Mouse (Mus musculus): ENCODE results near the gene Dazap1.

The Dazap1 gene

GRCm38 (mm10) chr10:80261585-80261968, 291 bp downstream of the Dazap1 start:
- Histone ChIP-seq H3K4me1 (replicated peaks; ENCODE audit: low read depth, low read length) (peaks cover 67% of the 10 kb centered on the region), H3K9me3 (ENCODE audit: low read length) (no peaks in the 10 kb centered on the region), H3K27me3 (ENCODE audit: insufficient read depth, low read length) (peaks cover 17% of the 10 kb centered on the region), H3K36me3 (ENCODE audit: insufficient read depth, low read length) (peaks cover 35% of the 10 kb centered on the region), H3K4me3 (replicated peaks; ENCODE audit: low read length) (peak overlapping the region; percentile 80)
- TF ChIP-seq POU5F1 (IDR thresholded peaks at IDR 0.05; ENCODE audit: borderline replicate concordance, low read length) (no peak), CTCF (conservative IDR thresholded peaks at IDR 0.05; ENCODE audit: low read length) (no peak), NANOG (IDR thresholded peaks at IDR 0.05; ENCODE audit: borderline replicate concordance, low read length) (no peak)

GRCm38 (mm10) chr10:80262169-80262568, 883 bp downstream of the Dazap1 start:
- Histone ChIP-seq H3K4me1 (replicated peaks; ENCODE audit: low read depth, low read length) (peaks cover 67% of the 10 kb centered on the region), H3K4me3 (replicated peaks; ENCODE audit: low read length) (peak overlapping the region; percentile 80), H3K36me3 (ENCODE audit: insufficient read depth, low read length) (peaks cover 34% of the 10 kb centered on the region), H3K9me3 (ENCODE audit: low read length) (no peaks in the 10 kb centered on the region), H3K27me3 (ENCODE audit: insufficient read depth, low read length) (peaks cover 17% of the 10 kb centered on the region)
- no peak for TF ChIP-seq POU5F1 (IDR thresholded peaks at IDR 0.05; ENCODE audit: borderline replicate concordance, low read length)
- no peak for TF ChIP-seq CTCF (conservative IDR thresholded peaks at IDR 0.05; ENCODE audit: low read length)
- no peak for TF ChIP-seq NANOG (IDR thresholded peaks at IDR 0.05; ENCODE audit: borderline replicate concordance, low read length)

DNA sequence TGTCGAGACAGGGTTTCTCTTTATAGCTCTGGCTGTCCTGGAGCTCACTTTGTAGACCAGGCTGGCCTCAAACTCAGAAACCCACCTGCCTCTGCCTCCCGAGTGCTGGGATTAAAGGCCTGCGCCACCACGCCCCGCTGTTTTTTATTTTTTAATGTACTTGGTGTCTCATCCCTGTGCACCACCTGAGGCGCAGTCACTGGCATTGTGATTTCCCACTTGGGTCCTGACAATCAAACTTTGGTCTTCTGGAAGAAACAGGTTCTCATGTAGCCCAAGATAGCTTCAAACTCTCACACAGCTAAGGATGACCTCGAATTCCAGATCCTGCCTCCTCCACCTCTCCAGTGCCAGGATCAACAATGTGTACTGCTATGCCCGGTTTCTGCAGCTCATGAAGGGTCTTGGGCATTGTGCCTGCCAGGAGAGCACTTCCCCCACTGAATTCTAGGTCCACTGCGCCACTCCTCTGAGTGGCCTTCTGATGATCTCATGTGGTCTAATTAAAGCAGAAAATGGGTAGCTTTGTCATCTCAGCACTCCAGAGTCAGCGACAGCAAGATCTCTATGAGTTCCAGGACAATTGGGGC, 1.6 kb downstream of the Dazap1 start:
- H3K4me3 ChIP-seq (replicated peaks; ENCODE audit: low read length), result no peak overlapping the region; the same call in 1 of the 2 replicates
- TF ChIP-seq POU5F1 (IDR thresholded peaks at IDR 0.05; ENCODE audit: borderline replicate concordance, low read length) (no peak), NANOG (IDR thresholded peaks at IDR 0.05; ENCODE audit: borderline replicate concordance, low read length) (no peak), CTCF (conservative IDR thresholded peaks at IDR 0.05; ENCODE audit: low read length) (no peak)
- H3K4me1 ChIP-seq (replicated peaks; ENCODE audit: low read depth, low read length), result peaks cover 69% of the 10 kb centered on the region
- peaks cover 17% of the 10 kb centered on the region for H3K27me3 ChIP-seq (ENCODE audit: insufficient read depth, low read length)
- no peaks in the 10 kb centered on the region for H3K9me3 ChIP-seq (ENCODE audit: low read length)
- peaks cover 35% of the 10 kb centered on the region for H3K36me3 ChIP-seq (ENCODE audit: insufficient read depth, low read length)

DNA sequence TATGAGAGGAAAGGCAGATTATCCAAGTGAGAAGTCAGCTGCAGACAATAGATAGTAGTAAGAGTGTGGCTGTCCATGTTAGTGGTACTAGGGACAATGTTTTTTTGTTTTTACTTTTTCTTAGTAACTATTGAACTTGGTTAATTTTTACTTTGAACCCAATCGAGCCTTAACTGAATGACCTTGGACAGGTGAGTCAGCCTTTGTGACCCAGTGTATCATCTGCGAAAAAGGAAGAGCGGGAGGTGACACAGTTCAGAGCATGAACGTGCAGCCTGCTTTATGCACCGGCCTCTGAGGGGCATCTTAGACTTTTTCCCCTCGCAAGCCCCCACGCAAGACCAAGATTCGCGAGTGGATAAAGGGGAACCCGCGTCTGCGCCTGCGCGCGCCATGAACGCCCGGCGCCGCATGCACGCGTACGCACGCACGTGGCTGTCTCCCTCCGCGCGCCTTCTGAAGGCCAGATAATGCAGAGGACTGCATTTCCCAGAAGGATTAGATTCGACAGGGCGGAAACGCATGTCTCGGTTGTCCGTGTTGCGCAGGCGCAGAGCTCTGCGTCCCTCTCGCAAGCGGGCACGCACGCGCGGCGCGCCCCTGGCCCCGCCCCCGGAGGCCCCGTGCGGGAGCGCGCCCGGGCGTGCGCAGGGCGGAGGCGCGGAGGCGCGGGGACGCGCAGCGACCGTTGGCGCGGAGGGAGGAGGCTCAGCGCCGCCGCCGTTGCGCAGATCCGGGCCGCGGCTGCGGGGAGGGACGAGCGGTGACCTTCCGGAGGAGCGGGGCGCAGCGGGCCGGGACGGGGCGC, 3.3 kb downstream of the Dazap1 start:
- Histone ChIP-seq H3K4me3 (replicated peaks; ENCODE audit: low read length) (peak overlapping the region; percentile 99), H3K9me3 (ENCODE audit: low read length) (no peaks in the 10 kb centered on the region), H3K27me3 (ENCODE audit: insufficient read depth, low read length) (peaks cover 11% of the 10 kb centered on the region), H3K36me3 (ENCODE audit: insufficient read depth, low read length) (peaks cover 35% of the 10 kb centered on the region), H3K4me1 (replicated peaks; ENCODE audit: low read depth, low read length) (peaks cover 68% of the 10 kb centered on the region)
- TF ChIP-seq NANOG (IDR thresholded peaks at IDR 0.05; ENCODE audit: borderline replicate concordance, low read length) (no peak), CTCF (conservative IDR thresholded peaks at IDR 0.05; ENCODE audit: low read length) (no peak), POU5F1 (IDR thresholded peaks at IDR 0.05; ENCODE audit: borderline replicate concordance, low read length) (no peak)

DNA sequence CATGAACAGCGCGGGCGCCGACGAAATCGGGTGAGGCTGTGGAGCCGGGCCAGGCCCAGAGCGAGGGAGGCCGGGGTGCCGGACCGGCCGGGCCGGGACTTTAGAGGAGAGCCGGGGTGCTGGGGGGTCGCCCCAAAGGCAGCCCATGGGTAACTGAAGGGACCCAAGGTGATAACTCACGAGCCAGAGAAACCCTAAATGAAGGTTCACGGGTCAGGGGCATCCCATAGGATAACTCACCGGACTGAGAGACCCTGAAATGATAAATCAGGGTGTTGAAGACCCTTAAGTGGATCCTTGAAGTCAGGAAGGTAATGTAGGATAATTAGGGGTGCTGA, 3.8 kb downstream of the Dazap1 start:
- Histone ChIP-seq H3K4me3 (replicated peaks; ENCODE audit: low read length) (peak overlapping the region; percentile 99), H3K9me3 (ENCODE audit: low read length) (no peaks in the 10 kb centered on the region), H3K36me3 (ENCODE audit: insufficient read depth, low read length) (peaks cover 40% of the 10 kb centered on the region), H3K4me1 (replicated peaks; ENCODE audit: low read depth, low read length) (peaks cover 68% of the 10 kb centered on the region), H3K27me3 (ENCODE audit: insufficient read depth, low read length) (peaks cover 6% of the 10 kb centered on the region)
- TF ChIP-seq NANOG (IDR thresholded peaks at IDR 0.05; ENCODE audit: borderline replicate concordance, low read length) (no peak), POU5F1 (IDR thresholded peaks at IDR 0.05; ENCODE audit: borderline replicate concordance, low read length) (no peak), CTCF (conservative IDR thresholded peaks at IDR 0.05; ENCODE audit: low read length) (no peak)

DNA sequence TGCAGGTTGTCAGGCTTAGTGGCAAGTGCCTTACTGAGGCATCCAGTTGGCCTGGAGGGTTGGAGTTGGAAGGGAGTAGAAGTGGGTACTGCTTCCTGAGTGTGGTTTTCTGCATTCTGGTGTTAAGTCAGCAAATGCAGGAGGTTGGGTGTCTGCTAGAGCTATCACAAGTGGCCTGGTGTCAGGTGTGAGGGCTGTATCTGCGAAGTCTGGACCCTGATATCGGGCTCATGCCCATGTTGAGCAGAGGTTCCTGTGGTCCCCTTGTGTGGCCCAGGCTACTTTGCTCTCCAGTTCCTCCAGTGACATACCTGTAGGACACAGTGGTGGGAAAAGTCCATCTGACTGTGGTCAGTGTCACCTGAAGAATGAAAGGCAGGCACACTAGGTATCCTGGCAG, 8.8 kb downstream of the Dazap1 start:
- Histone ChIP-seq H3K9me3 (ENCODE audit: low read length) (no peaks in the 10 kb centered on the region), H3K27me3 (ENCODE audit: insufficient read depth, low read length) (no peaks in the 10 kb centered on the region), H3K4me3 (replicated peaks; ENCODE audit: low read length) (0 out of 2 replicates have a peak overlapping the region, but pooled peaks have one; percentile 35), H3K36me3 (ENCODE audit: insufficient read depth, low read length) (peaks cover 88% of the 10 kb centered on the region), H3K4me1 (replicated peaks; ENCODE audit: low read depth, low read length) (peaks cover 91% of the 10 kb centered on the region)
- TF ChIP-seq CTCF (conservative IDR thresholded peaks at IDR 0.05; ENCODE audit: low read length), result no peak

DNA sequence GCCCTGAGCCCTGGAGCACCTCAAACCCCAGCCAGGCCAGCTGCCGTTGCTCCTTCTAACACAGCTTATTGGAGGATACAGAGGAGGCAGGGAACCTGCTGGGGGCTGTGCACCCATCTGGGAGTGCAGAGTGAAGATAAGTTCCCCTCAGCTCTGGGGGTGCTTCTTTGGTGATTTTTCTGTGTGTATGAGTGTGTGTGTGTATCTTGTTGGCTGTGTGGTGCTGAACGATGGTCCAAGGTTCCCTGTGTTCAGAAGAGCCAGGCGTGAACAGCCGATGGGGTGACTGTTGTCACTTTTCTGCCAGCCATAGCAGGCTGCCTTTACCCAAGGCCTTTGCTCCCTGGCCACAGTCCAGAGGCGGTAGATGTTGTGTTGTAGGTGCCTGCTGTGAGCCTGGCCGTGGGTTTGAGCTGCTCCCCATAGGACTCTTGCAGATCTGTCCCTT, 9.5 kb downstream of the Dazap1 start:
- peaks cover 95% of the 10 kb centered on the region for H3K36me3 ChIP-seq (ENCODE audit: insufficient read depth, low read length)
- peaks cover 95% of the 10 kb centered on the region for H3K4me1 ChIP-seq (replicated peaks; ENCODE audit: low read depth, low read length)
- H3K4me3 ChIP-seq (replicated peaks; ENCODE audit: low read length), result peak overlapping the region; percentile 35; the same call in 1 of the 2 replicates
- no peaks in the 10 kb centered on the region for H3K9me3 ChIP-seq (ENCODE audit: low read length)
- H3K27me3 ChIP-seq (ENCODE audit: insufficient read depth, low read length), result no peaks in the 10 kb centered on the region
- TF ChIP-seq POU5F1 (IDR thresholded peaks at IDR 0.05; ENCODE audit: borderline replicate concordance, low read length), result no peak
- TF ChIP-seq CTCF (conservative IDR thresholded peaks at IDR 0.05; ENCODE audit: low read length), result no peak
- TF ChIP-seq NANOG (IDR thresholded peaks at IDR 0.05; ENCODE audit: borderline replicate concordance, low read length), result no peak

- peaks cover 98% of the 10 kb centered on the region for H3K36me3 ChIP-seq (ENCODE audit: insufficient read depth, low read length)
- H3K4me3 ChIP-seq (replicated peaks; ENCODE audit: low read length), result peak overlapping the region; percentile 35
- H3K27me3 ChIP-seq (ENCODE audit: insufficient read depth, low read length), result no peaks in the 10 kb centered on the region
- no peaks in the 10 kb centered on the region for H3K9me3 ChIP-seq (ENCODE audit: low read length)
- no peak for TF ChIP-seq NANOG (IDR thresholded peaks at IDR 0.05; ENCODE audit: borderline replicate concordance, low read length)
- no peak for TF ChIP-seq POU5F1 (IDR thresholded peaks at IDR 0.05; ENCODE audit: borderline replicate concordance, low read length)
- TF ChIP-seq CTCF (conservative IDR thresholded peaks at IDR 0.05; ENCODE audit: low read length), result no peak
- H3K4me1 ChIP-seq (replicated peaks; ENCODE audit: low read depth, low read length), result peaks cover 95% of the 10 kb centered on the region
Observed at GRCm38 (mm10) chr10:80271186-80271843, 10.0 kb downstream of the Dazap1 start.
